Mouse (Mus musculus) urinary bladder, postnatal 25 days (tissue): ENCODE data around the gene Echdc2.
"Not testable (repeated sequence)": the region's sequence is repeated elsewhere in the genome, so short reads cannot be mapped to it uniquely, and the experiment has no call there.

ENCODE experiments used
- DNase-seq: peaks from one replicate; pipeline ENCODE4 v3.0.0; 2022; ENCODE audit warnings: low spot score

Echdc2 gene

GRCm38 (mm10) chr4:108165152-108165895 is at the start of gene Echdc2:
TSS of gene Echdc2 (plus strand) at chr4:108165437.
- peak; percentile 33 for DNase-seq

DNA sequence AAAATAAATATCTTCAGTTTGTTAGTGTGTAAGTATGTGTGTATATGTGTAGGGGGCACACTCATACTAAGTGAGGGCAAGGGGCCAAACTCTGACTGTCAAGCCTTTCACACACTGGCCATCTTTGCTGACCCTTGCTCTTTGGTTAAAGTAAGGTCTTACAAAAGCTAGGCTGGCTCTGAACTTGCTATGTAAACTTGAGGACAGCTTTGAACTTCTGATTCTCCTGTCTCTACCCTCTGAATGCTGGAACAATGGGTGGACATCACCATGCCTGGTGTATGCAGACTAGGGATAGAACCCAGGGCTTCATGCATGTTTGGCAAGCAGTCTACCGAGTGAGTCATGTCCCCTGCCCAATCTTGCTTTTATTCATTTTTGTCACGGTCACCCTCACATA is 48.8 kb upstream of the Echdc2 start:
- DNase-seq, result no peak

GRCm38 (mm10) chr4:108117488-108117887 is 47.7 kb upstream of the Echdc2 start:
- DNase-seq, result no peak

- peak; percentile 92 for DNase-seq
Measured at GRCm38 (mm10) chr4:108117924-108118876, 47.0 kb upstream of the Echdc2 start.

DNA sequence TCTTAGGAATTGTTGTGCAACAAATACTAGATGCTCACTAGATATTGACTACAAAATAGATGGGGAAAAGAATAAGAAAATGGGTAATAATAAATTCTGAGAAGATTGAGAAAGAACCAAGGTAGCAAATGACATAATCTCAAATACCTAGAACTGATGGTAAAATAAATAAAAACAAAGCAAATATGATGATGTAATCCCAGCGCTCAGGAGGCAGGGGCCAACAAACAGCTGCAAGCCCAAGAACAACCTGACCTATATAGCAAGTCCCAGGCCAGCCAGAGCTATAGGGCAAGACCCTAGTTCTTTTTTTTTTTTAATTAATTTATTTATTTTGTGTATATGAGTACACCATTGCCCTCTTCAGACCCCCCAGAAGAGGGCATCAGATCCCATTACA is 41.1 kb upstream of the Echdc2 start:
- no peak for DNase-seq

DNA sequence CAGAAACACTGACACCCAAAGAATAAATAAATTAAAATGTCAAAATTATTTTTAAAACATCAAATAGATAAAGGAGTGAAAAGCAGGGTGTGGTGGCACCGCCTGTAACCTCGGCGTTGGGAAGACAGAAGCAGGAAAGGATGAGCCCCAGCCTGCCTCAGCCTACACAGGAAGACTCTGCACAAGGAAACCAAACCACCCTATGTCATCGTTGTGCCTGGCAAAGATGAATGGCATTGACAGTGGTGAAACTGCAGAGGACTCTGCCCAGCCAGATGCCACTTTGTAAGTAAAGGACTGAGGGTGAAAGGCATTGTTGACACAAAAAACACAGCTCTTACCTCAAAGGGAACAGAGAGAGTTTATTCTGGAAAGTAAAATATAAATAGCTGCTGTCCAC is 39.0 kb upstream of the Echdc2 start:
- no peak for DNase-seq

DNA sequence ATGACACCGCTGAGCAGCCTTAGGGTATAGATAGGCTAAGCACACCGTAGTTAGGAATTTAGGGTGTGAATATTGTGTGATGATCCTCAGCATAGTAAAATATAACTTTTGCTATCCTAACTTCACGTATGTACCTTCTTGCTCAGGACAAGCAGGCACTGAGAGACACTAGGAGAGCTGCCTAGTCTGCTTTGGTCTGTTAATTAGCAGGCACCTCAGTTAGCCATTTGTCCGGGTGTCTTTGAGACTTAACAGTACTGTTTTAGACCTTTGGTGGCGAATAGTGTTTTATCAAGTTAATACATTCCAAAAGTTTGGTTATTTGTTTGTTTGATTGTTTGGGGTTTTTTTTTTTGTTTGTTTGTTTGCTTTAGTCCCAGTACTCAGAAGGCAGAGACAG is 37.7 kb upstream of the Echdc2 start:
- no peak for DNase-seq

DNA sequence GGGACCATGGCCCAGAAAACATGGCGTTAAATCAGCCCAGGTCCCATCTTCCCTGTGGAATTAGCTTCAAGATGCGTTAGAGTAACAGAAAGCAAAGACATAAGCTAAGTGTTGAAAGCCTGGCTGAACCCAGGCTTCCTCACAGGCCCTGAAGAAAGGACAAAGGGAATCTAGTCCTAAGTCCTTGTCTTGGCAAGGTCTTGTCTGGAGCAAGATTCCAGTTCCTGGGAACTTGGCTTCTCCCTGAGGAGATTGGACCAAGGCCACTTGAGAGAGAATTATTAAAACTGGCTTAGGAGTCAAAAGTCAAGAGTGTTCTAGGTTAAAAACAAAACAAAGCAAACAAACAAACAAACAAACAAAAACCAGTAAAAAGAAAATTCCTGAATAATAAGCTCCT is 36.9 kb upstream of the Echdc2 start:
- no peak for DNase-seq

DNA sequence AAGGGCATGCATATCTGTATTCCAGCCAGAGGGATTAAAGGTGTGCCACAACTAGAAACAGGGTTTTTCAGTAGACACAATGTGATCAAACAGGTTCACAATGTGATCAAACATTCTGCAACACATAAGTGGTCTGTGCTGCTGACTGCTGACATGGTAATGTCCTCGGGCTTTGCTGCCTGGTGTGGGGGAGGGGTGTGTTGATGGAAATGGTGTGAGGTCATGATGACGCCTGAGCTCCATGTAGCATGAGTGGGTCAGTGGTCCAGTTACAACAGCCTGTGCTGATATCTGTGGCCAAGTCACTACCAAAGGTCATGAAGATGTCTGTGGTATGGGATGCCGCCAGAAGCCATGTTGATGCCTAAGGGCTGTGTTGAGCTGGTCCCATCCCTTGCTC is 34.8 kb upstream of the Echdc2 start:
- no peak for DNase-seq

DNA sequence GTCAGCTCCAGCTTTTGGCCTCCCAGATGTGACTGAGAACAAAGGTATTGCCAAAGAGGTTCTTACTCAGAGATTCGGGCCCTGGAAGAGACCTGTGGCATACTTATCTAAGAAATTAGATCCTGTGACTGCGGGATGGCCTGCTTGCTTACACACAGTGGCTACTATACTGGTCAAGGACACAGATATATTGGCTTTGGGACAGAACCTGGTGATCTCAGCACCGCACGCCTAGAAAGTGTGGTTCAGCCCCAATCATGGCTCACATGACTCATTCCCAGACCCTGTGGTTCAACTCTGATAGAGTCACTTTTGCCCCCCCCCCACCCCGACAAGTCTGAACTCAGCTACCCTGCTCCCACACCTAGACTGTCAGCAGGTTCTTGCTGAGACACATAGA is 28.3 kb upstream of the Echdc2 start:
- DNase-seq, result no peak

DNA sequence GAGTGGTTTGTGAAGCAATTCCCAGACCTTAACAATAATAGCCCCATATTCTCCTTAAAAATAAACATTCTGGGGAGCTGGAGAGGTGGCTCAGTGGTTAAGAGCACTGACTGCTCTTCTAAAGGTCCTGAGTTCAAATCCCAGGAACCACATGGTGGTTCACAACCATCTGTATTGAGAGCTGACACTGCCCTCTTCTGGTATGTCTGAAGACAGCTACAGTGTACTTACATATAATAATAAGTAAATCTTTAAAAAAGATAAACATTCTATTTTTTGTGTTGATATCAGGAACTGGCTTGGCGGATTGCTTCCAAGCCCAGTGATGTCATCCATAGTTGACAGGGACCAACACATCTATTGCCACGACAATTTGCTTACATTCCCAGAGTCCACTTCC is 22.1 kb upstream of the Echdc2 start:
- DNase-seq, result not testable (repeated sequence)

DNA sequence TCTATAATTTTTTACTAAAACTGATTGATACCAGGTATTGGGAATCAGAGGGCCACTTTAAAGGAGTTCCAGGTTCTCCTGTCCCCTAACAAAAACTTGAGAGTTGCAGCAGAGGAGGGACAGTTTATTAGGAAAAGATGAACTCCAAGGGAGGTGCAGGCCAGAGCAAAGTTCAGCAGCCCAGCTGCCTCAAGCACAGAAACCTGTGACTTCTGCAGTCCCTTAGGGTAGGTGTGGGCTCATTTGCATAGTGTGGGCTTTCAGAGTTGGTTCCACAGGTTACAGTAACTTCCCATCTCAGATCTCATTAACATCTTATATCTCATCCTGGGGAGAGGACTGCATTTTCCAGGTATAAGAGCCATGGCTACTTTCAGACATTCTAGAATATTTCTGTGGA is 21.5 kb upstream of the Echdc2 start:
- DNase-seq, result no peak

- DNase-seq, result no peak
Measured at GRCm38 (mm10) chr4:108144880-108145279, 20.4 kb upstream of the Echdc2 start, which contains the start of gene Scp2. TSS of gene Scp2 (minus strand) at chr4:108144998.

DNA sequence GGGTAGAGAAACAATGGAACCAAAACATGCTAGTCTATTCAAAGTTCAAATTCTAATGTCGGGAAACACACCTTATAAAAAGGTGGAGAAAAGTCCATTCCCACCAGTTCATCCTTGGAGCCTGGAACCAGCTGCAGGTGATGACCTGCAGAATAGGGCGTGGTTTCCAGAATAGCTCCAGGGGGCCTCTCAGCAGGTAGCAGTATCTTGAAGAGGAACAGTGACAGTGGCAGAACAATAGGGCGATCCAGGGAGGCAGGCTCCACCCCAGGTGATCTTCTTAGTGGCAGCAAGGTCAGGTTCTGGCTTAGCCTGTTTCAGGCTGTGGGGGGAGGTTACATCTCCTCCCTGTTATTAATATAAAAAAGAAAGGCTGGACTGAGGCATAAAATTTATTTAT is 19.7 kb upstream of the Echdc2 start:
- DNase-seq, result not testable (repeated sequence)

GRCm38 (mm10) chr4:108155141-108155540 is 10.1 kb upstream of the Echdc2 start:
- DNase-seq, result not testable (repeated sequence)

DNA sequence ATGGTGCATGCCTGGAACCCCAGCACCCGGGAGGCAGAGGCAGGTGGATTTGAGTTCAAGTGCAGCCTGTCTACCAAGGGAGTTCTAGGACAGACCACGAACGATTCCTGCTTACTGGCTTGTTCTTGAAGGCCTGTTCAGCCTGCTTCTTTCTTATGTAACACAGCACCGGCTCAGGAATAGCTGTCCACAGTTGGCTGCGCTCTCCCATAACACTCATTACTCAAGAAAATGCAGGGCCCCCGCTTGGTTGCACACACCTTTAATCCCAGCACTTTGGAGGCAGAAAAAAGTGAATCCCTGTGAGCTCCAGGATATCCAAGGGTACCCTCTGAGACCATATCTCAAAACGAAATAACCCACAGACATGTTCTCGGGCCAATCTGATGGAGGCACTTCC is 3.3 kb upstream of the Echdc2 start:
- DNase-seq, result no peak

DNA sequence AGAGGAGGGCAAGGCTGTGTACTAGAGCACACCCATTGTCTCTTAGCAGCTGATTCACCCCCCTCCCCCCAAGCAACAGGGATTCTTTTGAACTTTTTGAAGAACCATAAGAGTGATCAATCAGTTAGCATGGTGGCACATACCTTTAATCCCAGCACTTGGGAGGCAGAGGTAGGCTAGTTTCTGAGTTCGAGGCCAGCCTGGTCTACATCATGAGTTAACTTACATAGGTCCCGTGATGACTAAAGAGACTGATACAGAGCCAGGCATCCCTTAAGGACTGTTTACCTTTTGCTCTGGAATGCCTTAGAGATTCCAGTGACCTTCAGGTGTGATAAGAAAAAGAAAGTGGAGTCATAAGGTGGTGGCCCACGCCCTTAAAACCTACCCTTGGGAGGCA is 1.9 kb upstream of the Echdc2 start:
- DNase-seq, result no peak

- DNase-seq, result no peak
Measured at GRCm38 (mm10) chr4:108166874-108167273, 1.6 kb downstream of the Echdc2 start.

DNA sequence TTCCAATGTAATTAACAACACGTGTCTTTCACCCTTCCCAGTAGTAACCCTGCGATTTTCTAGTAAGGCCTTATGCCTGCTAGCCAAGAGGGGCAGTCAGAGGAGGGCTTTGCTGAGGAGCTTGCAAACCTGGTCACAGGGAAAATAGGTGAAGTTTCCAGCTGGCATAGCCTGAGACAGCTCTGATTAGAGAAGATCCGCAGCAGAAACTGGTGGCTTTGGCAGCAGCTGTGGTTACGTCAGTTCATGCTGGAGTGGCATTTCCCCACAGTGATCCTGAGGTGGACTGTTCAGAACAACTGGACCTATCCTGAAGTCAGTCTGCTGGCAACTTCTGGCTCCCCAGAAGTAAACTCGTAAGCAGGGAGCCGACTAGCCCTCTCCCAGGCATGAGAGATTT is 2.8 kb downstream of the Echdc2 start:
- DNase-seq, result no peak

DNA sequence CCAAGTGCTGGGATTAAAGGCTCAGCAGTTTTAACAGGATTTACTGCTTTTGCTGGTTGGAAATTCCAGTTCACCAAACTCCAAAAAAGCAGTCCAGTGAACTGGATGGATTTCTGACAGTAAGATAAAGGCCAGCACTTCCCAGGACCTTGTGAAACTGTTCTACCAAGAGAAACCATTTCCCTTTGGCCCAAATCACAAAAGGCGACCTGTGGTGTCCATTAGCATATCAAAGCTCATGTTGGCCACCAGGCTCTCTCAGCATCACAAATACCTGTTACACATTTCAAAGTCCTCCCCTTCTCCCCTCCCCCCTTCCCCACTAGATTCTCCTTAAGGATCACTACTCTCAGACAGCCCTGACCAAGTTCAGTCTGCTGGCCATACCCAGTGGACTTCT is 17.0 kb downstream of the Echdc2 start:
- no peak for DNase-seq

DNA sequence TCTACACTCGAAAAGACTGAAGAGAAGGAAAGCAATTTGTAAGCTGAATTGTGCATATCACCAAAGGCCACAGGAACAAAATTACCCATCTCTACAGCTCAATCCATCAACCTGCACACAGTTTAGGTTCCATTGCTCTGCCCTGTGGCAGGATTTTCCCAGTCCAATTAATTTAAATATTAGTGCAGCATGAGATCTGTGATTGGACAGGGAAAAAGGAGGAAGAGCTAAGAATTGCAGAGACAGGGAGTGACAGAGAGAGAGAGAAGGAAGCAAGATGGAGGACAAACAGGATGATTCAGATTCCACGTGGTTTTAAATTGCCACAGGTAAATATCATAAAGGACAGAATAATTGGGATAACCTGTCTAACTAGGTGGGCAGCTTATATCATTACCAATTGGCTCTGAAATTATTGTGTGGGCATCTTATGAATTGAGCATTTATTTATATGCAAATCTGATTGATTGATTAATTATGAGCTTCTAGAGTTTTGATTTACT is 27.6 kb downstream of the Echdc2 start:
- no peak for DNase-seq

DNA sequence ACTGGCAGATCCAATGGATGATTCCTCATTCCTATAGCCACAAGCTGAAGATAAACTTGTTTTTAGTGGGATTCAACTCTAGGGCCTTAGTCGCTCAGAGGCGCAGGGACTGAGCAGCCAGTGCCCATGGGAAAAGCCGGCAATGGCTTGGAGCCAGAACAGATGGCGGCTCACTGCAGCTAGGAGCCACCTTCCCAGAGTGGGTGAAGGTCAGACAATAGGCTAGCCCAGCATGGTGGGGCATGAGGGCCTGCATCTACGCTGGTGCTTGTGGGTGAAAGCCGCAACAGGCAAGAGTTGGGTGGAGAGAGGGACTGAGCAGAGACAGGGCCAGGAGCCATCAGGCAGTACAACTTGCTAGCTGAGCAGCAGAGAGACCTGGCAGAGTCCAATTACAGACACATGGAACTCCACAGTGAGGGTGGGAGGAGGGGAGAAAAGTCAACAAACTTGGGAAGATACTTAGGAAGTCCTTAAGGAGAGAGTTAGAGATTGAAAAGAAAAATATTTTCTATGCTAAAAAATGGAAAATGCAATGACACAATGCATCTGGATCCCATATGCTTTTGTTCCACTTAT is 31.1 kb downstream of the Echdc2 start:
- DNase-seq, result no peak

- DNase-seq, result no peak
Measured at GRCm38 (mm10) chr4:108199236-108199635, 34.0 kb downstream of the Echdc2 start.
